Mouse (Mus musculus) A20 (cell line): Measurements from ENCODE around the gene Usp15.

Source experiments
- DNase-seq: peaks from one replicate; pipeline ENCODE4 v3.0.0-alpha.2; 2011; ENCODE audit warnings: low read depth, low spot score

Usp15 gene

GRCm38 (mm10) chr10:123175771-123176170 lies 21.0 kb downstream of the Usp15 start:
- DNase-seq: peak; percentile 55

DNA sequence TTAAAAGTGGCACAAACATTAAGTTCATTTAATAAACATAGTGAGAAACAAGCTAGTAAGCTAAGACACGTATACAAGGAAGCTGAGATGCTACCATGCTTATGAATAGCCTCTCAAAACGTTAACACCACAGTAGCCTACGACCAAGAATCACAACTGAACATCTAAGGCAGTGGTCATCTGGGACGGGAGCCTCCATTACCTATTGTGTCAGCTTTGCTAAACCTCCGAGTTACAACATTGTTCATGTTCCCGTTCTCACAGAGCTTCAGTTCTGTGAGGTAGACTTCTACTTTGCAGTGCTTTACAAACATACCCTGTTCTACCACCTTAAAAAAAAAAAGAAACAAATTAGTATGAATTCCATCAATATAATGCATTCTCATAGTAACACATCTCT lies 25.9 kb downstream of the Usp15 start:
- no peak for DNase-seq

- no peak for DNase-seq
These were observed 31.3 kb downstream of the Usp15 start for GRCm38 (mm10) chr10:123165542-123165941.

GRCm38 (mm10) chr10:123160508-123160907 lies 36.3 kb downstream of the Usp15 start:
- peak; percentile 39 for DNase-seq

GRCm38 (mm10) chr10:123159316-123159715 lies 37.5 kb downstream of the Usp15 start:
- no peak for DNase-seq

- DNase-seq: no peak
These were observed 40.4 kb downstream of the Usp15 start for GRCm38 (mm10) chr10:123156392-123156791.

- no peak for DNase-seq
These were observed 41.0 kb downstream of the Usp15 start for GRCm38 (mm10) chr10:123155764-123156163.

DNA sequence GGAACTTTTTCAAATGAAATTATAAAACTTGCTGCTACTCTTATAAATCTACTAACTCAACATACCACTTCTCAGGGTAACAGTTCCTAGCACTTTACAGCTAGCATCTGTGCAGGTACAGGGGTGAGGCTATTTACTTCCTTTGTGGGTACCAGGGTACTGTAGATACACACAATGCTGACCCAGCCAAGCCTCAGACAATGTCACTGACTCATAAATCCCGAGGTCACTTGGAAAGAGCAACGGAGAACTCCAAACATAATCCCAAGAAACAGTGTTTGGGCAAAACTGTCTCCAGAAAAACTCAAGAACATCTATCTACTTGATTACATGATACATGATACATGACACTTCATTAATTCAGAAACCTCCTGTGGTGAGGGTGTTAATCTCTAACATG lies 43.5 kb downstream of the Usp15 start:
- DNase-seq: no peak

DNA sequence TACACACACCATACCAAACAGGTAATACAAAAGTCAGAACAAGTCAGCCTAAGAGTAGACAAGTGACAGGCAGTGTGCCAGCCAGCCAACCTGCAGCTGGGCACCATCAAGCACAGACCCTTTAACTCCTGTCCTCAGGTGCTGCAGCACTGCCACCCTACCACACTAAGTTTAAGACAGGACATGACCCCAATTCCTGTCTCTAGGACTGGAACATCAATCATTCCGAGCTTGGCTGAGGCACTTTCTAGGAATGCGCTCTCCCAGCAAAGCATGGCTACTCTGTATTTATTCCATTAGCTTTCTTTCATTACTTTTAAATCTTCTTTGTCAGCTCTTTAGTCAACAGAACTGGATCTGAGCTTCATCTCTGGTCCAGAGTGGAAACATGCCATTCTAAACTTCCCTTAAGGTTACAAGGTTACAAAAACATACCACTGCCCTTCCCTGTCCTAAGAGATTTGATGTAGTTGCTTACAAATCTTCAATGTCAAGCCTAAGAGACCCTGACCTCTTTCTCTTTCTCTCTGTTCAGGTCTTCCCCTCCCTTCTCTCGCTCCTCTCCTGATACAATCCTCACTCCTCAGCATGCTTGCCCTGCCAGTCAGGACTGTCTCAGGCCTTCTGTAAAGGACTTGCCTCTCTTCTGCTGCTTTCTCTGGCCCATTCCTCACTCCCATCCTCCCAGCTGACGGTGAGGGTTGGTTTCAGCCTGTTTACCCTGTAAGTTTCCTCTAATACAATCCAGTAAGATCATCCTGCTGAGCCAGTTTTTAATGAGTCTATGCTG lies 48.6 kb downstream of the Usp15 start:
- DNase-seq: no peak

- no peak for DNase-seq
These were observed 49.6 kb downstream of the Usp15 start for GRCm38 (mm10) chr10:123147180-123147579.

DNA sequence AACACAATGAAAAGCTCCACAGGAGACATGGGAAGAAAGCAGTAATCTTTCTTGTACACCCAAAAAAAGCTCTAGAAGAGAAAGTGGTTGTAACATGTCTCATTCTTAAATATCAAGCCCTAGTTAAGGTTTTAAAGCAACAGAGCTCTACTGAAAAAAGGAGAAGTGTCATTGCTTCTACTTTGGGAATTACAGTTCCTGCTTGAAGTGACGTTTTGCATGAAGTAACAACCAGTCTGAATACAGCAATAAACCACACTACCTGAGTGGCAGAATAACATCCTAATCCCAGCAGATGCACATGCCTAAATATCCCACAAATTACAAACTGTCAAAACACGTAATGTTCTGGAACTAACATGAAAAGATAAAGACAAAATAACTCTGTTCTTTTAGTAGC lies 50.4 kb downstream of the Usp15 start:
- peak; percentile 33 for DNase-seq

- DNase-seq: no peak
These were observed 52.5 kb downstream of the Usp15 start for GRCm38 (mm10) chr10:123144256-123144655.

GRCm38 (mm10) chr10:123142395-123143050 lies 54.3 kb downstream of the Usp15 start:
- DNase-seq: no peak

DNA sequence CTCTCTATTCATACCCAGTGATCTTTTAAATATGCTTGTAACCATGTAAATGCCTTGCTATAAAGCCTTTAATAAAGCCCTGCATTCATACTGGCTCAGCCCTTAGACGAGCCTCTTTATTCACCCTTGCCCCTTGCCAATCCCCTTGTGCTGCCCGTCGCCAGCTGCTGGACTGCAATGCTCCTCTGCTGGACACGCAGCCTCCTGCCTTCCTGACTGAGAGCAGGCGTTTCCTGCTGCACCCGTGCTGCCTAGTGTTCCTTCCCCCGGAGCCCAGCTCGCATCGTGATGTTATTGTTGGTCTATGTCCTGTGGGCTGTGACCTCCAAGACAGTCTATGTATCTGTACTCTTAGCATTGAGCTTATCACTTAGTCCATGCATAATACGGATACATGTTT lies 61.0 kb downstream of the Usp15 start:
- DNase-seq: no peak

- DNase-seq: no peak
These were observed 65.3 kb downstream of the Usp15 start for GRCm38 (mm10) chr10:123131487-123131886.

DNA sequence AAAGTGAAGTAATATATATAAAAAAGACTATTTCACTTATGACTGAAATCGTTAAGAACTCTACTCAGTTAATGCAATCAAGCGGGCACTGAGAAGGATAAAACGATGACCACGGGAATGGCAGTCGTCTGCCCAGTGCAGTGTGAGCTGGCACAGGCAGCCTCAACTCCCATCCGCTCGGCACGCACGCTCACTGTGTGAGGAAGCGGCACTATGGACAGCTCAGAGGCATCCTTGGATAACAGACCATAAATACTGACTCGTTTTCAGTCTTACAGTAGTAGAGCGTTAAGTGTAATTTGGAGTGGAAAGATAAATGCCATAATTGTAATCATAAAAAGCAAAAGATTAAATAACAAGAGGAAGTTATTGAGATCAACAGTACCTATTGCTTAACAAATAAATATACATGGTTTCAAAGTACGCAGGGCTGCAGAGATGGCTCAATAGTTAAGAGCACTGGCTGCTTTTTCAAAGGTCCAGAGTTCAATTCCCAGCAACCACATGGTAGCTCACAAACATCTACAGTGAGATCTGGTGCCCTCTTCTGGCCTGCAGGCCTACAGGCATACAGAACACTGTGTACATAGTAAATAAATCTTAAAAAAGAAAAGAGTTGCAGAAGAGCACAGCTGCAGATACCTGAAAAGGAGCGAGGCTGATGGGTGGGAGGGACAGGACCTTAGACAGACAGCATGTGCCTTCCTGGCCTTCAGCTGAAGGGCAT lies 76.0 kb downstream of the Usp15 start:
- peak; percentile 33 for DNase-seq

- DNase-seq: no peak
These were observed 79.9 kb downstream of the Usp15 start for GRCm38 (mm10) chr10:123116861-123117260.

DNA sequence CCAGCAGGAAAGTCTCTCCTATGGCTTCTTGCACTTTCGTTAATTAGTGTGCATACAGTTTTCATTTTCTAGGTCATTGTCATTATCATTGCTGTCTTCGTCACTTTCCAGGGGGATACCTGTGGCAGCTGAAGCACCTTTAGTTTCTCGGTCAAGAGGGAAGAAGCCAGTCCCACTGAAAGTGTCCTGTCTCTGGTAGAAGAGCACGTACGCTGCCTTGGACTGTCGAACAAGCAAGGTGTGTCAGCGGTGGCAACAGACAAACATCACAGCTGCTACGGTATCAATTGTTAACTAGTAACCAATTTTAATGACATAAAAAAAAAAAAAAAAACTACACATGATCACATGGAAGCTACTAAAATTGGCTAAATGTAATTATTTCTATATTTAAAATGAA lies 83.3 kb downstream of the Usp15 start:
- DNase-seq: no peak

DNA sequence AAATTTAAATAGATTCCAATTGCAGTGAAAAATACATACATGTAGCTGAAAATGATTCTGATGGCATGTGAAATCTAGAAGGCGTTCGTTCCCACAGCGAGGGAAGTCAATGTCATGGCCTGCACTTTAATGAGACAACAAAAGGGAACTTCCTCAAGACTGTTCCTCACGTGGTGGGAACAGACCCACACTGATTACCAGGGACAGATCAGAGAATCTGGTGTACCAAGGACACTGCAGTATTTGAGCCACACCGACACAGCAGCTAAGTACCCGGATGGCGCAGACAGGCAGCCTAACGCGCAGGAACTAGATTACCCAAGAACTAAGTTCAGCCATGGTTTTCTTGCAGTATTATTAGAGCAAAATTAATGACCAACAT lies 84.0 kb downstream of the Usp15 start:
- no peak for DNase-seq

DNA sequence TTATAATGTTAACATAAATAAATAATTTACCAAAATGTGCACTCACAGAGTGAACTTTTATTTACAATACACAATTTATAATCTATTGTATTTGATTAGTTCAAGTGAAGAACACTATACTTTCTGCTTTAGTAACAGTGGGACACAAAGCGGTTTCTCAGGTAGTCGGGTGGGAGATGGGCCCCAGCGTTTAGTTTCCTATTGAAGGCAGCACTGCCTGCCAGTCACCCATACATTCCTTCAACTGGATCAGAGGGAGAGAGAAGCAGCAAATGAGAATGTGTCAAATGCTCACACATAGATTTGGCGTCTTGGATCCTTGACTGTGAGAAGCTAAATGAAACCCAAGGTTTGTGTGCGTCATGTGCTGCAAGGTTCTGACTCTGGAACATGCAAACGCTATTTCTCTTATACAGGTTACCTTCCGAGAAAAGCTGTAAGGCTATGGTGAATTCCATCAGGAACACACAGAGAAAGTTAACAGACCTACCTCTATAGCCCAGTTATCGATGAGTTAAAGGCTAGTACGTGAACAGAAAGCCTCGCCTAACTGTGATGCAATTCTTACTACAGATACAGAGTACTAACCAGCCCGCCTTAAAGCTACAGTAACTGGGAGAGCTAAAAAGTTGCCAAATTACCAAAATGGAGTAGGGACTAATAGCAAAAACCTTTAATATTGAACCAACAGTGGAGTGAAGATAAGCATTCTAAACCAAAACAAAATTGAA lies 84.6 kb downstream of the Usp15 start:
- DNase-seq: no peak

- no peak for DNase-seq
These were observed 86.2 kb downstream of the Usp15 start for GRCm38 (mm10) chr10:123110548-123110947.

- no peak for DNase-seq
These were observed 88.3 kb downstream of the Usp15 start for GRCm38 (mm10) chr10:123108527-123108926.
